Mouse (Mus musculus) hindbrain, postnatal 0 days (tissue): ENCODE measurements around the gene Irf2. TPM values are rescaled to one million over a fixed set of nuclear protein-coding genes. Genes with fewer than 3 reads are reported as not detected.
"Not testable (repeated sequence)": the region's sequence is repeated elsewhere in the genome, so short reads cannot be mapped to it uniquely, and the experiment has no call there.

Experiments used
- ATAC-seq: fragments of 200-750 bp; cut with Nextera tagmentation; 2 replicates; pipeline ENCODE4 v1.8.0; 2017; ENCODE audit warnings: mild to moderate bottlenecking, moderate TSS enrichment, moderate library complexity
- DNase-seq: peaks from one replicate; pipeline ENCODE4 v3.0.0-alpha.2; 2015; ENCODE audit warnings: low spot score
- H3K27ac ChIP-seq: fragments of 300-500 bp; sonication (generic); 2 replicates; pipeline ENCODE4 v1.5.1; 2014; ENCODE audit warnings: mild to moderate bottlenecking
- H3K27me3 ChIP-seq: fragments of 300-500 bp; sonication (generic); 2 replicates; pipeline ENCODE4 v1.6.1; 2014; ENCODE audit warnings: low read length, mixed read lengths; ENCODE audit not compliant: insufficient read depth
- H3K36me3 ChIP-seq: fragments of 300-500 bp; sonication (generic); 2 replicates; pipeline ENCODE4 v1.6.1; 2014; ENCODE audit warnings: low read length, mixed read lengths; ENCODE audit not compliant: insufficient read depth
- H3K4me1 ChIP-seq: fragments of 300-500 bp; sonication (generic); 2 replicates; pipeline ENCODE4 v1.6.1; 2014; ENCODE audit warnings: antibody characterized with exemption, low read length, mixed read lengths; ENCODE audit not compliant: insufficient read depth
- H3K4me2 ChIP-seq: fragments of 300-500 bp; sonication (generic); 2 replicates; pipeline ENCODE4 v1.6.1; 2014; ENCODE audit warnings: low read depth, mild to moderate bottlenecking, low read length, moderate library complexity, mixed read lengths
- H3K4me3 ChIP-seq: fragments of 300-500 bp; sonication (generic); 2 replicates; pipeline ENCODE4 v1.5.1; 2014; ENCODE audit warnings: low read length
- H3K9ac ChIP-seq: fragments of 300-500 bp; sonication (generic); replicated peaks from 2 replicates; pipeline ENCODE4 v1.6.1; 2014; ENCODE audit warnings: mild to moderate bottlenecking, low read length, moderate library complexity, mixed read lengths
- H3K9me3 ChIP-seq: fragments of 300-500 bp; sonication (generic); 2 replicates; pipeline ENCODE4 v1.6.1; 2016; ENCODE audit warnings: low read length, mixed read lengths
- CTCF ChIP-seq: IDR thresholded peaks from 2 replicates; pipeline ENCODE4 v1.5.1; 2016; ENCODE audit warnings: antibody characterized with exemption, control low read depth, low read depth
- WGBS: fragments of 180-500 bp; shearing (Covaris S2); extraction: QIAGEN DNeasy Blood & Tissue Kit; methylation state at CpG from one replicate; pipeline ENCODE4 v1.1.7; 2014; 5-methylcytosine and 5-hydroxymethylcytosine counted together
- polyA plus RNA-seq: library from polyadenylated mRNA; unstranded; fragments of >200 nt; fragmentation: Nextera tagmentation; extraction: Ambion mirVana; gene quantifications from 2 replicates; pipeline ENCODE4 v1.2.1, GENCODE M21; 2015
- total RNA-seq: library from RNA; depleted of rRNA; stranded (reverse); fragments of >200 nt; gene quantifications from 2 replicates; pipeline ENCODE4 v1.2.3, GENCODE M21; 2014

Gene Irf2
- total and polyA plus RNA-seq, 2 experiments from 2014 or later, result 3.8 to 12.8 TPM

DNA sequence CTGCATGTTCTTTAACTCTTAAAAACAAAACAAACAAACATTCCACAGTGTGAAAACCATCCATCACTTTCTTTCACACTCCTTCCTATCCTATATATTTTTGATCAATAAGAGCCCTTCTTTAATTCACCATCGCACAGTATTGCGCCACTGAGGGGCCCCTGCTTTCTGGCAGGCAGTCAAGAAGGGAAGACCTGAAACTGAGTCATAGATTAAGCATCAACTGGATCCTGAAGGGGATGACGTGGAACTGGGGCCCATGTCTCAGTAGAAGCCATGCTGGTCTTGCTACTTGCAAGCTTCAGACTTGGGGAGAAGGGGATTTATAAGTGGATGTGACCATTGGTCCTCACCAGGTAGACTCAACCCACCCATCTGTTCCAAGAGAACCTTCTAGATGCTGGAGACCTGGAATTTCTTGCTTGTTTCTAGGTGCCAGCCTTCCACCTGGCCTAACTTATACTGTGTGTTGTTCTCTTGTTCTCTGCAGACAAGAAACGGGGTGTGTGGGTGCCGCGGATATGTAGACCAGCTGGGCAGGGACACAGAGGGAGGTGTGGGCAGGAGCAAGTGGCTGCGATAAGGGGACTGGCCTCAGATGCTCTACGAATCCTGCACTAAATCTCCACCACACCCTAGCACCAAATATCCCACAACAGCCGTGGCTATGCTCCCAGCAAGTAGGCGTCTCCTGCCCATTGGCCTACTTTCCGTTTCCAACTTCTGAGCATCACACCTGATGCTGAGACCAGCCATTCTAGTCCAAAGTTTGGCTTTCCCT, 18.3 kb upstream of the Irf2 start:
- DNase-seq, result no peak
- Histone ChIP-seq H3K4me3 (no peak overlapping the region), H3K9ac (no peak overlapping the region), H3K4me1 (no peaks in the 10 kb centered on the region), H3K27ac (no peak overlapping the region), H3K4me2 (no peak overlapping the region), H3K9me3 (no peaks in the 10 kb centered on the region), H3K36me3 (no peaks in the 10 kb centered on the region), H3K27me3 (no peaks in the 10 kb centered on the region)
- no peak for TF ChIP-seq CTCF
- WGBS, result 93% methylated on average over 11 of the region's 11 CpGs
- ATAC-seq, result no peak

- WGBS, result 42% methylated on average over 2 of the region's 2 CpGs
- H3K4me3 ChIP-seq, result no peak overlapping the region
- ATAC-seq, result no peak
- no peaks in the 10 kb centered on the region for H3K27me3 ChIP-seq
- no peaks in the 10 kb centered on the region for H3K4me1 ChIP-seq
- no peaks in the 10 kb centered on the region for H3K9me3 ChIP-seq
- no peak overlapping the region for H3K9ac ChIP-seq
- DNase-seq, result no peak
- H3K4me2 ChIP-seq, result no peak overlapping the region
- no peak for TF ChIP-seq CTCF
- H3K36me3 ChIP-seq, result no peaks in the 10 kb centered on the region
- no peak overlapping the region for H3K27ac ChIP-seq
These were observed 17.0 kb upstream of the Irf2 start for GRCm38 (mm10) chr8:46722536-46722935.

GRCm38 (mm10) chr8:46726383-46726782, 13.1 kb upstream of the Irf2 start:
- no peaks in the 10 kb centered on the region for H3K4me1 ChIP-seq
- H3K4me3 ChIP-seq, result no peak overlapping the region
- H3K4me2 ChIP-seq, result no peak overlapping the region
- ATAC-seq (no peak), DNase-seq (no peak)
- H3K9me3 ChIP-seq, result no peaks in the 10 kb centered on the region
- no peak for TF ChIP-seq CTCF
- no peak overlapping the region for H3K9ac ChIP-seq
- 93% methylated on average over 2 of the region's 2 CpGs for WGBS
- H3K27ac ChIP-seq, result no peak overlapping the region
- no peaks in the 10 kb centered on the region for H3K27me3 ChIP-seq
- no peaks in the 10 kb centered on the region for H3K36me3 ChIP-seq

GRCm38 (mm10) chr8:46729671-46730070, 9.9 kb upstream of the Irf2 start:
- H3K4me2 ChIP-seq, DNase-seq, H3K9ac ChIP-seq, H3K4me3 ChIP-seq, H3K27me3 ChIP-seq, H3K36me3 ChIP-seq, H3K4me1 ChIP-seq, ATAC-seq, H3K9me3 ChIP-seq, H3K27ac ChIP-seq: not testable (repeated sequence)
- 78% methylated on average over 1 of the region's 1 CpGs for WGBS

DNA sequence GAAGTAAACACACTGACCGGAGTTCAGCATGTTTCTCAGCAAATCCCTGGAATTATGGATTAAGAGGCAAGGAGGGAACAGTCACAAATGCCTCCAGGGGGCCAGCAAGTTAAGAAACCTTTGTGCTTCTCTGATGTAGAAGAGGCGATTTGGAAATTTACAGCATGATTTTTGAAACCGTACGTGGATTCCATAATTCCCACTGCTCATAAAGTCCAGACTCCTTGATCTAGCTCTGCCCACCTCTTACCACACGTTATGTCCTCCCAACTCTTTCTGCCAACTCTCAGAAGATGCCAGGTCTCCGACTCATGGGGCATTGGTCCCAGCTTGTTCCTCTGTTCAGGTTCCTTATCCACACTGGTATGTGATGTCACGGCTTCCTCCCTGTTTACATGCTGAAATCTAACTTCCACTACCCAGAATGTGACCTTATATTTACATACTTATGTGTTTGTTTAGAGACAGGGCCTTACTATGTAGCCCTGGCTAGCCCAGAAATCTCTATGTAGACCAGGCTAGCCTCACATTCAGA, 7.1 kb upstream of the Irf2 start:
- no peaks in the 10 kb centered on the region for H3K36me3 ChIP-seq
- no peak overlapping the region for H3K4me3 ChIP-seq
- H3K4me2 ChIP-seq, result no peak overlapping the region
- no peaks in the 10 kb centered on the region for H3K27me3 ChIP-seq
- H3K27ac ChIP-seq, result no peak overlapping the region
- H3K9me3 ChIP-seq, result peaks cover 2% of the 10 kb centered on the region; the same call in 1 of the 2 replicates
- WGBS, result 84% methylated on average over 7 of the region's 7 CpGs
- DNase-seq (no peak), ATAC-seq (no peak)
- TF ChIP-seq CTCF, result no peak
- H3K9ac ChIP-seq, result no peak overlapping the region
- H3K4me1 ChIP-seq, result no peaks in the 10 kb centered on the region

DNA sequence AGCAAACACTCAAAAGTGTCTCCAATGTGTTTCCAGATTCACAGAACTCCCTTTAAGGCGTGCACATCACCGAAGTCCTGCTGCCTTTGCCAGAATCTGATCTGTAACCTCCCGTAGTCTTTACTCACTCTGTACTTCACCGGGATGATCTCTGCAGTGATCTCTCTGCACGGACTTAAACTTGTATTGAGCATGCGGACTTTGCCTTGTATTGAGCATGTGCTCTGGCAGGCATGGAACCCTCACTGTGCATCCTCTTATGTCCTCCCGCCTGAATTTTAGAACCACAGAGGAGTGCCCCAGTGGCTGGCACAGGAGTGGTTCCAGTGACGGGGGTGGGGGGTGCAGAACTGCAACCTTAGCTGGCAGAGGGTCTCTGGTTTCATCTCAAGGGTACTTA, 5.9 kb upstream of the Irf2 start:
- no peaks in the 10 kb centered on the region for H3K27me3 ChIP-seq
- DNase-seq, result no peak
- ATAC-seq, result no peak
- H3K4me3 ChIP-seq, result no peak overlapping the region
- no peak overlapping the region for H3K9ac ChIP-seq
- 82% methylated on average over 8 of the region's 8 CpGs for WGBS
- H3K4me1 ChIP-seq, result no peaks in the 10 kb centered on the region
- TF ChIP-seq CTCF, result no peak
- no peak overlapping the region for H3K27ac ChIP-seq
- H3K36me3 ChIP-seq, result no peaks in the 10 kb centered on the region
- H3K9me3 ChIP-seq, result peaks cover 2% of the 10 kb centered on the region; the same call in 1 of the 2 replicates
- no peak overlapping the region for H3K4me2 ChIP-seq

- Histone ChIP-seq H3K4me1 (no peaks in the 10 kb centered on the region), H3K9ac (no peak overlapping the region), H3K27me3 (no peaks in the 10 kb centered on the region), H3K4me2 (no peak overlapping the region), H3K9me3 (peaks cover 2% of the 10 kb centered on the region; the same call in 1 of the 2 replicates), H3K27ac (no peak overlapping the region), H3K4me3 (no peak overlapping the region), H3K36me3 (no peaks in the 10 kb centered on the region)
- WGBS, result 81% methylated on average over 11 of the region's 11 CpGs
- ATAC-seq (no peak), DNase-seq (no peak)
- TF ChIP-seq CTCF, result no peak
These were observed 4.0 kb upstream of the Irf2 start for GRCm38 (mm10) chr8:46735505-46735904.
